Mouse (Mus musculus): ENCODE data around the gene Prkab1.
A peak's percentile ranks its signal among the peaks of the same experiment; 100 is the strongest.

The Prkab1 gene

GRCm38 (mm10) chr5:115982671-115983373 lies 41.5 kb downstream of the Prkab1 start:
- no peak for DNase-seq (ENCODE audit: extremely low spot score, low spot score)

GRCm38 (mm10) chr5:115980537-115980936 lies 43.8 kb downstream of the Prkab1 start:
- DNase-seq (ENCODE audit: extremely low spot score, low spot score) = no peak

- peak; percentile 22 for DNase-seq (ENCODE audit: extremely low spot score, low spot score)
Measured at GRCm38 (mm10) chr5:115979134-115979696, 45.1 kb downstream of the Prkab1 start.

GRCm38 (mm10) chr5:115978255-115978654 lies 46.1 kb downstream of the Prkab1 start:
- no peak for DNase-seq (ENCODE audit: extremely low spot score, low spot score)

- no peak for DNase-seq (ENCODE audit: extremely low spot score, low spot score)
Measured at GRCm38 (mm10) chr5:115977757-115978156, 46.6 kb downstream of the Prkab1 start.

- DNase-seq (ENCODE audit: extremely low spot score, low spot score) = no peak
Measured at GRCm38 (mm10) chr5:115977266-115977665, 47.0 kb downstream of the Prkab1 start.

GRCm38 (mm10) chr5:115976446-115976845 lies 47.9 kb downstream of the Prkab1 start:
- no peak for DNase-seq (ENCODE audit: extremely low spot score, low spot score)

GRCm38 (mm10) chr5:115975672-115976071 lies 48.6 kb downstream of the Prkab1 start:
- no peak for DNase-seq (ENCODE audit: extremely low spot score, low spot score)

GRCm38 (mm10) chr5:115971236-115971635 lies 53.1 kb downstream of the Prkab1 start:
- no peak for DNase-seq (ENCODE audit: extremely low spot score, low spot score)
